Mouse (Mus musculus) left cerebral cortex, adult 8-10 months (tissue): Measurements from ENCODE around the gene Pik3cb. TPM values are rescaled to one million over a fixed set of nuclear protein-coding genes. Genes with fewer than 3 reads are reported as not detected.
A peak's percentile ranks its signal among the peaks of the same experiment; 100 is the strongest.

Experiments
- DNase-seq, 2 experiments: peaks; one replicate each; pipeline ENCODE4 v3.0.0; 2022; ENCODE audit warnings: low spot score in 2 of 2
- total RNA-seq, 4 experiments: library from RNA; stranded (reverse); gene quantifications; 2 replicates each; pipeline ENCODE4 v1.2.4; 2022

Gene Pik3cb
- total RNA-seq, 4 experiments from 2014 or later: 21.1 to 25.4 (median 24.5) TPM

- no peak for DNase-seq
These were observed 131.1 kb downstream of the Pik3cb start for GRCm38 (mm10) chr9:99009069-99009897.

- no peak for DNase-seq
These were observed 139.1 kb downstream of the Pik3cb start for GRCm38 (mm10) chr9:99001326-99001725.

- peak in 1 of 2 experiments; percentile 41 for DNase-seq
These were observed 140.5 kb downstream of the Pik3cb start for GRCm38 (mm10) chr9:98999881-99000339.

GRCm38 (mm10) chr9:98994103-98994502 lies 146.3 kb downstream of the Pik3cb start:
- DNase-seq: no peak

GRCm38 (mm10) chr9:98987131-98987530 lies 153.3 kb downstream of the Pik3cb start:
- no peak for DNase-seq

Other genes starting within 250 kb of the Pik3cb start
- gene 7420426K07Rik, start 237.5 kb downstream of the Pik3cb start, total RNA-seq: not detected
- 1 to 10 TPM in 1 of 4 experiments, under 1 TPM in 3; 0.72 to 1.1 (median 0.90) TPM for gene Foxl2, start 185.3 kb downstream of the Pik3cb start, total RNA-seq
- 10 to 100 TPM; 27.0 to 36.2 (median 30.2) TPM for gene Faim, start 154.2 kb downstream of the Pik3cb start, total RNA-seq
- gene Gm1123, start 104.9 kb downstream of the Pik3cb start, total RNA-seq: under 1 TPM in 1 of 4 experiments, not detected in 3; 0.23 TPM
- gene Faiml, start 96.6 kb upstream of the Pik3cb start, total RNA-seq: not detected
- gene Cep70, start 102.7 kb upstream of the Pik3cb start, total RNA-seq: 10 to 100 TPM; 23.9 to 26.4 (median 25.6) TPM
- gene Esyt3, start 217.9 kb upstream of the Pik3cb start, total RNA-seq: 1 to 10 TPM; 1.2 to 3.0 (median 2.3) TPM